Mouse (Mus musculus): ENCODE measurements around the gene Dnajb6.
"Not testable (repeated sequence)": the region's sequence is repeated elsewhere in the genome, so short reads cannot be mapped to it uniquely, and the experiment has no call there.

The Dnajb6 gene

DNA sequence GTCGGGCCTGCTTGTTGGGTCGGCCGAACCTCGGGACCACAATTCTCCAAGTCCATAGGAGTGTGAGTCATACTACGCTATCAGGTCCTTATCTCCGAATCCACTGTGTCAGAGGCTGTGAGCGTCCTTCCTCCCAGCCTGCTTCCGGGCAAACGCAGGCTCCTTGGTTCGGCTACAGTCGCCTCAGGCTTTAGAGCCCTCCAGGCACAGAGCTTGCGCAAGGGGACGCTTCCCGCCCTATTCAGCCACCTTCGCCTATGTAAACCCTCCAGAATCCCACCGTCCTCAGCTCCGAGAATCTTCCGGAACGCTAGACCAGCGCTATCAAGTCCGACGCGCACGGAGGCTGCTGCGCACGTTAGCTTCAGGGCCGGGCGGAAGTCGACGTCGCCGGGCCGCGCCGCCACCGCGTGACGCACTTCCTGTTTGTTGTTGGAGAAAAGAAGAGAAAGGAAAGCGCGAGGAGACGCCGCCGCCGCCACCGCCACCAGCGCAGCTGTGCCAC, at the start of gene Dnajb6, which contains the start of gene Gm5129:
Dnajb6 (plus strand) TSS at position 132 of the 505 bp plus-strand sequence.
Gm5129 (minus strand) TSS at position 380 of the 505 bp plus-strand sequence.
- DNase-seq, result peak; percentile 96

DNA sequence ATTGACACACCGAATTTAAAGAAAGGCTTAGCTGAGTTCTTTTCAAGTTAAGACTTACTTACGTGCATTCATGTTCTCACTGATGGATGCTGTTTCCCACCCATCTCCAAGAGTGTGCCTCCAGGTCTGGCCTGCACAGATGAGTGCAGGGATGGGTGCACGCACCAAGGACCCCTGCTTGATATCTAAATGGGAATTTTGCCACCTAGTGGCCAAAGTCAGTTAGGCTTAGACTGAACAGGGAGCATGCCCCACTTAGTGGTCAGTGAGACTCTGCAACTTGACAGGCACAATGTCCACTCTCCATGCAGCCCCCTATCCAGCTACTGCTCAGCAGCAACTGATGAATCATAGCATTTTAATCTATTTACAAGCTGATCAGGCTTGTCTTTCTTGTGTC, 47.8 kb upstream of the Dnajb6 start:
- DNase-seq, result peak in 1 of 2 experiments; percentile 14

DNA sequence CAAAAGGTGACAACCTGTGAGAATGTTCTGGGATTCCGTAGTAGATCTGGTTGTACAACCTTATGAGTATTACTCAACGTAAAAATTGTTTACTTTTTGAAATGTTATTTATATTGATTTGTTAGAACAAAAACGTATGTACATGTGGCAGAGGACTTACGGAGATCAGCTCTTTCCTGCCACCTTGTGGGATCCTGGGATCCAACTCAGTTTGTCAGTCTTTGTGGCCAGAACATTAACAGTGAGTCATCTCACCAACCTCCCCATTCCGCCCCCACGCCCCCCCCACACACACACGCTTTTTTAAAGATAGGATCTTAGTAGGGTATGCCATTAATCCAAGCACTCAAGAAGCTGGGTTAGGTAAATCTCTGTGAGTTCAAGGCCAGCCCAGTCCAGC, 47.1 kb upstream of the Dnajb6 start:
- no peak for DNase-seq

DNA sequence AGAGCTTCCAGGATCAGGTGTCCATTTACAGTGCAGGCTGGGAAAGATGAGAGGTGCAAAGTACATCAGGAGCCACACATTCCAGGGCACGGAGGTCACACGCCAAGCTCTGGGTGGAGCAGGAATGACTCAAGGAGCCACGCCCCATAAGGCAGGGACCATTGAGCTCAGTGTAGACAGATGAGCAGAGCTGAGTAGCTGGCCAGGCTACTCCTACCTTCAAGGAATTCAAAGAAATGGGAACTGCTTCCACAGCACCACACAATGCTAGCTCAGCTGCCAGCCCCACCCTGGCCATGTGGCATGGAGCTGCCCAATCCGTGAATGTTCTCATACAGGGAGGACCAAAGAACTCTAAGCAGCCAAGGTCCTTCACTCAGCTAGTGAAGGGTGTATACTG, 37.0 kb upstream of the Dnajb6 start:
- DNase-seq, result peak in 1 of 2 experiments; percentile 8

DNA sequence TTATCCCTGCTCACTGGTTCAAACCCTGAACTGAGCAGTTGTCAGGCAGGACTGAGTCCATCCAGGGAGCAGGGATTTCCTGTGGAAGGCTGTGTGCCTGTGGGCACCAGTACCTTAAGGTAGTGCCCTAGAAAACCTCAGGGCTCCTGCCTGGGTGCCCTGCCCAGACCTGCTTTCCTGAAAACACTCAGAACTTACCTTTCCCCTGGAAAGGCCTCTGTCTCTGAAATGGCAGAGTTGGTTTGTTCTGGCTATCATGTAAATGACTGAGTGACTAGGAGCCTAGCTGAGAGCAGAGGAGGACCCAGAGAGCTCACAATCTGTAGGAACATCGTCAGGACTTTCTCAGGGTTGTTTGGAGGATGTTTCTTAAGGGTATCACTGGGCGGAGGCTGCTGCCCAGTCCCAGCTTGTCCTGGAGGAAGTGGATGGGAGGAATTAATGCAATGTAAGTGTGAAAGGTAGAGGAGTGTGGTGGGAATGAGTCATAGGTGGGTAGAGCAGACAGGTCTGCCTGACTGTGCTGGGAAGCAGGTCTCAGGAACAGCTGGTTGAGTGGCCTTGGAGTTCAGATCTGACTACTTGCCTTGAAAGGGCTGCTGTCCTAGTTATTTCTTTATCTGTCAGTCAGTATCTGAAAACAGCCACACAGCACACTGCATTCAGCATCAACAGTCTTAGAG, 35.8 kb upstream of the Dnajb6 start:
- no peak for DNase-seq

DNA sequence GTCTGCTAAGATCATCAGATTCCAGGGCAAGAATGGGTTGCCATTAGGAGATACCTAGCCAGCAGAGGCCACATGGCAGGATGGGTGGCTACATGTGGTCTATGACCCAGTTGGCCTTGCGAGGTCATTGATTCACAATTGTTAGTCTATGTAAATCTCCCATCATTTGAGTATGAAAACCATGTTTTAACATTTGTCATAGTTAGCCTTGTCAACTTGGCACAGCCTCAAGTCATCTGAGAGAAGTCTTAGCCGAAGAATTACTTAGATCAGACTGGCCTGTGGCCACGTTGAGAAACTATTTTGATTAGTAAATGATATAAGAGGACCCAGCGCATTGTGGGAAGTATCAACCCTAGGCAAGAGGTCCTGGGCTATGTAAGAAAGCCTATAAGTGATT, 28.2 kb upstream of the Dnajb6 start:
- DNase-seq, result no peak

DNA sequence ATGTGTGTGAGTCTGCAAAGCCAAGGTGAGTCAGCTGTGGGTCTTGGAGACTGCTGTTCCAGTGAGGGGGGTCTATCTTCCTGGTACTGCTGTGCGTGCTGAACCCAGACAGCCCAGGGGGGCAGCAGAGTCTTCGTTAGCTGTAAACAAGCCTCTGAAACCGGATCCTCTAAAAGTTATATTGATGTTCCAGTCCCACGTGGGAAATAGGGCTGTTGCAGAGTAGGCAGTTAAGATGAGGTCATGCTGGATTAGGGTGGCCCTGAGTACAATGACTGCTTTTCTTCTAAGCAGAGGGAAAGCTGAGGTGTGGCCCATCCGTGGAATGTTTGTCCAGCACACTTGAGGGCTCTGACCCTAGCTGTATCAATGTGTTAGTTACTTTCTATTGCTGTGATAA, 27.2 kb upstream of the Dnajb6 start:
- DNase-seq, result peak in 1 of 2 experiments; percentile 45

DNA sequence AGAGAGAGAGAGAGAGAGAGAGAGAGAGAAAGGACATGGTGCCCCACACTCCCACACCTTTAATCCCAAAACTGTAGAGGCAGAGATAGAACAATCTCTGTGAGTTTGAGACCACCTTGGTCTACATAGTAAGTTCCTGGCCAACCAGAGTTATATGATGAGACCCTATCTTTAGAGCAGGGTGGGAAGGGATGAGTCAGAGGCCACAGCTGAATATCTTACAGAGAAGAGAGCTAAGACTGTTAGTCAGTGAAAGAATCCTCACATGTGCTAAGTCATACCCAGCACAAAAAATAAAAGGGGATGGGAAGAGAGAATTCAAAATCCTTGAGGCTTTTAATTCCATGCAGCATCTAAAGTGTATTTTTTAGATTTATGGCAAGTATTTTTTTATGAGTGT, 23.9 kb upstream of the Dnajb6 start:
- no peak for DNase-seq

DNA sequence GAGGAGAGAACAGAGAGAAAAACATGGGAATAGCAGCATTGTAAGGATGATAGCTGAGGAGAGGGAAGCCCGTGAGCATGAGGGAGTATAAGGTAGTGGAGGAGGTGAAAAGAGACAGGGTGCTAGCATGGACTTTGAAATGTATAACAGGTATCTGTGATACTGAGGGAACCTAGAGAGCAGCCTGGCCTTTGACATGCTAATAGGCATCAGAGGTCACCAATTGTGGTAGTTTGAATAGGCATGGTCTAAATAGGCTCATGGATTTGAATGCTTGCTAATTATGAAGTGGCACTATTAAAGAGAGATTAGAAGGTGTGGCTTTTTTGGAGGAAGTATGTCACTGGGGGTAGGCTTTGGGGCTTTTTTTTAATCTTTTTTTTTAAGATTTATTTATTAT, 22.6 kb upstream of the Dnajb6 start:
- DNase-seq, result no peak

DNA sequence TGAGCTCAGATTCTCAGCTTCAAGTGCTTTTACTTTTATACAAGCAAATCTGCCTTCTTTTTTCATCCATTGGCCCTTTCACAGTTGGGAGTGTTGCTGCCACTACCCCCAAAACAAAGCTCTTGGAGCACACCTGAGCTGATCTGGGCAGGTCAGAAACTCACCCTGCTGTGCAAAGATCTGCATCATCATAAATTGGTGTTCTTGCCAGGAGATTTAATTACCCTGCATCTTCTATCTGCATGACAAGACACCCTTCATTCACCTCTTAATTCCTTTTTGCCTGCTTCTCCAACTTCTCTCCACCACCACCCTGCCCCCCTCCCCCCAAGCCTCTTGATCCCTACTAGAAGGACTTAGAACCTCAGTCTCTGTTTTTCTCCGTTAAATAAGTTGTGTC, 14.3 kb upstream of the Dnajb6 start:
- no peak for DNase-seq

DNA sequence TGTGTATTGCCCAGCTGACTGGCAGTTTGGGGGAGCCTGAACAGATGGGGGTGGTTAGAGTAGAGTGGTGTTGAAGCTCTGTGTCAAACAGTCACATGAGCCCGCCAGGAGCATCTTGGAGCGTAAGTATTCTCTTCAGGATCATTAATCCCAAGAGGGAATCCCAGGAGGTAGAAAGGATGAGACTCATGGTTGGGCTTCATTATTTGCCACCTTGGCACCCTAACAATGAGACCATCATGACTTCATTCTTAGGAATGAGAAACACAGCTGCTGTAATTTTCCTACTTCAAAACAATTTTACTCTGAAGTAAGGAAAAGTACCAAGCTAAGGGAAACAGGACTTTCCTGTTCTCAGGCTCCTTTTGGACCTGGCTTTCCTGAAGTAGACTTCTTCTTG, 10.1 kb upstream of the Dnajb6 start:
- DNase-seq, result no peak

DNA sequence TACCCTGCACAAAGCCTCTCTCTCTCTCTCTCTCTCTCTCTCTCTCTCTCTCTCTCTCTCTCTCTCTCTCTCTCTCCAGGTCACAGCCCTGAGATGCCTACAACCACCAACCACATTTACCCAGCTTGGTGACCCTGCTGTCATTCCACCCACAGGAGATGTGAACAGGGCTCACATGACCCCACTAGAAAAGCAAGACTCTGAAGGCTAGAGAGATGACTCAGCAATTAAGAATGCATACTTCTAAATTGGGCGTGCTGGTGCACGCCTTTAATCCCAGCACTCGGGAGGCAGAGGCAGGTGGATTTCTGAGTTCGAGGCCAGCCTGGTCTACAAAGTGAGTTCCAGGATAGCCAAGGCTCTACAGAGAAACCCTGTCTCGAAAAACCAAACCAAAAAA, 9.4 kb upstream of the Dnajb6 start:
- DNase-seq, result not testable (repeated sequence)

DNA sequence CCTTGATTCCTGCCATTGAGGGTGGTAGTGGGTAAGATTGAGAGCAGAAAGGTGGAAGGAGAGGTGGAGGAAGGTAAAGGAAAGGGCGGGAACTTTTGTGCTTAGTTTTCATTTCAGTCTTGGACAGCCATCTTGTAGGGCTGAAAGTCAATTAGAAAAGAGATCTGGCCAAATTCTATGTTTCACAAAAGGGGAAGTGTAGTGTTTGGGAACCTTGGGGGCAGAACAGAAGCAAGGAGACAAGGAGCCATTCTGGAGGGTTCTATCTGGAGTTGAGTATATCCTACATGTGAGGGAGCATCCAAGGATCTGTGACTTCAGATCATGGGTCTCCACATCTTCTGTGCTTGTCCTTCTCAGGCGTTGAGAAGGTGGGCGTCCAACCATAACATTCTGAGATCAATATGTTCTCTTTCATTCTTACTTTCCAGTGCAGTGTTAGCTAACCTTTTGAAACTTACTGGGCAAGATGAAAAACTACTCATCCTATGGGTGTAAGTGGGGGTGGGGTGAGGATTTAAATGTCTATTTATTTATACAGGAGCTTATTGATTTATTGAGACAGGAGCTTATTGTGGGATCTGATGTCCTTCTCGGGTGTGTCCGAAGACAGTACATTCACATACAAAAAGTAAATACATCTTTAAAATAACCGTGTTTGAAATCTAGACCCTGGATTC, 517 bp upstream of the Dnajb6 start:
- DNase-seq, result no peak

DNA sequence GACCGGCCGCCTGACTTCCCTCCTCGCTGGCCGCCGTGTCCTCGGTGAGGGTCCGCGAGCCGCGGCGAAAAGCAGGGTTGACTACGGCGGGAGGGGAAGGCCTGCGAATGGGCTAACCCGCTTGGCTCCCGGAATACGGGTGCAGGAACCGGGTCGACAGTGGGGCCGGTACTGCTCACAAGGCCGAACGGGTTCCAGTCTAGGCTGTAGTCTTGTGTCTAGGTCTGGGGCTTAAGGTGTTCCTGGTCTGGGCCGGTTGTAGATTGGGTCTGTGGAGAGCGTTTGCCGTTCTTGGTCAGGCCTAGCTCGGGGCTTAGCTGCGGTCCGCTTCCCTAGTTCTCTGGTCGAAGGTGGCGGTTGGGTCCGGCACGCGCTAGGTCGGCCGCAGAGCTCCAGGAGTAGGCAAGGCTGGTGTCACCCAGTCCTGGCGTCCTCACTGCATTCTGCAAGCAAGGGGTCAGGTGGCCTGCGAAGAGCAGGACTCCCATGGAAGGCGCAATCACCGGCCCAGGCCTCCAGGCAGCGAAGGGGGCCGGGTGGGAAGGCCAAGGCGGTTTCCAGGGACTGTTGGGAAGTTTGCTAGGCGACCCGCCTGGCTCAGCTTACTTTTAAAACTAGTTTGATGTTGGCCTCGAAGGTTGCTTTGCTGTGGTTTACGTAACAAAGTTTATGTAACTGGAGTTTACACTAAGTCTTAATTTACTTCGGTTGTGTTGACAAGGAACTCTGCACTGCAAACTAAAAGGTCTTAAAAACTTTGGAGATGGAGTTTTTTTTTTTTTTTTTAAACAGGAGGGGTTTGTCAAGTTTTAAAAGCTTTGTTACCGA, 799 bp downstream of the Dnajb6 start:
- peak; percentile 55 to 61 for DNase-seq

DNA sequence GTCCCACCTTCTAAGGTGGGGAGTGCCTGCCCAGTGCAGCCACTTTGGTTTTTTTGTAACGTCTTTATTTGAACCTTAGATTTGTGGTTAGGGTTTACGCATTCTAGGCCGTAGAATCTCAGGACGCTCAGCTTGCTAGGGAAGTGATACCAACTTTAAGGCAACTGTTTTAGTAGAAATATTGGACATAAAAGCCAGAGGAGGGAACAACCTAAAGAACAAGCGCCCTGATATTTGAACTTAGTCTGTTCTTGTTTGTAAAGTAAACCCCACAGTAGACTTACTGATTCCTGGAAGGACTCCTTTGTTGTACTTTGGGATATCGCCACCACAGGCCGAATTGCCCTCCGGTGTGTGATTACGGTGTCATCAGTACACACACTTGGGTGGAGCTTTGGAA, 1.5 kb downstream of the Dnajb6 start:
- no peak for DNase-seq

DNA sequence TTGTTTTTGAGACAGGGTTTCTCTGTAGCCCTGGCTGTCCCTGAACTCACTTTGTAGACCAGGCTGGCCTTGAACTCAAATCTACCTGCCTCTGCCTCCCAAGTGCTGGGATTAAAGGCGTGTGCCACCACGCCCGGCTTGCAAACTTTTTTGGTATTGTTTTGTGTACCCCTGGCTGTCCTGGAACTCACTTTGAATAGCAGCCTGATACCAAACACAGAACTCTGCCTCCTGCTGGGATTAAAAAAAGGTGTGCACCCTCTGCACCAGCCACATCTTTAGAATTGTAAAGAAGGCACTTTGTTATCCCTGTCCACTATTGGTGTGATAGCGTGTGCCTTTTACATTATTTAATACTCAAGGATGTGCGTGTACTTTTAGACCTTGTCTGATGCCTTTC, 2.0 kb downstream of the Dnajb6 start:
- DNase-seq, result no peak

DNA sequence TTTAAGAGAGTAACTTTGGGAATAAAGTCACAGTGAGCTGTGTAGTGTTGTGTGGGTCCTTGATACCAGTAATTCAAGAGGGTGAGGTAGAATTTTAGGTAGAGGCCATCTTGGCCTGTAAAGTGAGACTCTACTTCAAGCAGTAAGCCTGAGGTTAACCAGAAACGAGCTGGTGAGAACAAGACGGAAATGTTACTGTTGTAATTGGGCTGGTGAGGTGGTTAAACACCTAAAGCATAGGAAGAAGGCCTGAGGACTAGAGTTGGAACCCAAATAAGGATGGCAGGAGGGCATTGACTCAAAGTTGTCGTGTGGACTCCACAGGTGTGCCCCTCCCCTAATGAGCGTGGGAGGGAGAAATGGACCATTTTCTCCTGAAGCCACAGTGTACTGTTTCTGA, 2.6 kb downstream of the Dnajb6 start:
- DNase-seq, result no peak

DNA sequence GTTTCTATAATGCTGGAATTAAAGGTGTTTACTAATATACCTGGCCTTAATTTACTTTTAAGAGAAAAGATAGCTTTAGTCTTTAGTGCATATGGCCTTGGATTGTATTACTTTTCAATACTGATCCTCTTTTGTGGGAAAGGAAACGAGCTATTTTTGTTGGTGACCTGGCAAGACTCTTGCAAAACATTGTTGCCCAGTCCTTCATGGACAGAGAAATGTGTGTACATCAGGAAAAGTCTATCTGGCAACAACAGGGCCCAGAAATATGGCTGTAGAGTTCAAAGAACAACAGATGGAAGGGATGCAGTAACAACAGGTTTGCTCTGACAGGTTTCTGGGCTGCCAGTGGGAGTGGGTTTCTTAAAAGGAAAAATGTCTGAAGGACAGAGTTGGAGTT, 5.2 kb downstream of the Dnajb6 start:
- no peak for DNase-seq

DNA sequence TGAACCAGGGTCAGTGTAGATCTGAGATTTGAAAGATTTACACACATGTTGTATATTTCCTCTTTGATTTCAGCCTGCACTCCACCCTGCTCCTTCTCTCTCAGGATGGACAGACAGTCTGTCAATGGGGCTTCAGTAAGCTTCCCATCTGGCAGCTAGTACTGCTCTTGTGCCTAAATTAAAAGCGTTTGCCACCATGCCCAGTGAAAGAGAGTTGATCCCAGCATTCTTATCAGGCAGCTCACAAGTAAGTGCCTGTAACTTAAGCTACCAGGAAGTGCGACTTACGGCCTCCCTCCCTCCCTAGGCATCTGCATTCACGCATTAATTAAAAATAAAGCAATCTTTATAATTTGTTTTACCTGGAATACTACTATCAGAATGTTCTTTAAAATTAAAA, 5.6 kb downstream of the Dnajb6 start:
- DNase-seq, result no peak

DNA sequence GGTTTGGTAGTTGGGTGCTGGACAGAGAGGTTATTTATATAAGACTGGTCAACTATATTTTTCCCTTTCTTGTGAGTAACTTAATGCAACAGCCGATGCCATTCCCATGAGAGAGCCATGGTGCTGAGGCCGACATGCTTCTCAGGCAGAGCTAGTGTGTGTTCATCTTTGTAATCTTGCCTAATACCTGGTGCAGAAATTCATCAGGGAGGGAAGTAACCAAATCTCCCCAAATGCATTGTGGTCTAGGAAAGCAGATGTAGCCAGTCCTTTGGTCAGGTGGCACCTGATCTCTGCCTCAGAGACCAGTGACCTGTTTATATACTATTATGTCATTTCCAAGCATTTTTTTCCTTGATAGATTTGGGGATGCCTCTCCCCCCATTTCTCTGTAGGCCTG, 12.2 kb downstream of the Dnajb6 start:
- no peak for DNase-seq

DNA sequence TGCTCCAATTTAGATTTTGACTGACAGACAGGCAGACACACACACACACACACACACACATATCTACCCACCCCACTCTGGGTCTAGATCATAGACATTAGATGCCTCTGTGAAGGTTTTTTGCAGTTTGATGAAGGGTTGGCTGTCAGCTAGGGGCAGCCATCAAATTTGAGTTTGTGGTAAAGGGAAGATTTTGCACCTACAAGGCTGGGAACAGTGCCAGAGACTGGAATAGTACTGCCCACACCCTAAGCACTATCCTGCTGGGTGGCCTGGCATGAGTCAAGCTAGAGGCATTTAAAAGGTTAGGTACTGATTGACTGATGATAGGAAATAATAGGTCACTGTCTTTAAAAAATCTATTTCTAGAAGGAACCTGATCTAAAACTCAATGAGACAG, 15.8 kb downstream of the Dnajb6 start:
- DNase-seq, result no peak

DNA sequence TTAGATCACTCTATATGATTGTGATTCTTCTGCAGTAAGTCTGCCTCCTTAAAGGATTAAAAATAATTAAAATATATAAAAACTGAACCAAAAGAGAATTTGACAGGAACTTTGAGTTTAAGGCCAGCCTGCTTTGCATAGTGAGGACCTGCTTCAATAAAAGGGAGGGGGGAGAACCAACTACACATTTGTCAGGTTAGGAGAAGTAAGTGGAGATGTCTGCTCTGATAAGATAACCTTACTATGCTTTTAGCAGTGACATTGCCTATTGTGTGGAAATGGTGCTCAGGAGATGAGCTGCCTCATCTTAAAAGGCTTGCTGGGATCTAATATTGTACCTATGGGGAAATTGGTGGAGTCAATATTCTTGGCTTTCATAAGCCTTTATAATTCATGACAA, 17.4 kb downstream of the Dnajb6 start:
- no peak for DNase-seq

DNA sequence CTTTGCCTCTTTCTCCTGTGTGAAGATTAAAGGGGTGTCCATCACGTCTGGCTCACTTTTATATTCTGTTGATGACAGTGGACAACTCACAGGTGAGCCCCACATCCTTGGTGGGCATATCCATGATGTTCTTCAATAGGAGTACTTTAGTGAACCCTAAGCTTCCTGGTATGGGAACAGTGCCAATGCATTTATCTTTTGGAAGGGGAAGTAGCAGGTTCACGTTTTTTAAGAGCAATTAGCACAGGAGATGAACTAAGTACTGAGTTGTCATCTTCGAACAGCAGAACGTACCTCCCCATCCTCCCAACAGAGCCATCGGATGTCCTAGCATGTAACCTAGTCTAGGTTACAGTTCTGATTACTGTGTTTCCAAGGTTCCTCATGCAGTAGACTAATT, 23.8 kb downstream of the Dnajb6 start:
- no peak for DNase-seq

DNA sequence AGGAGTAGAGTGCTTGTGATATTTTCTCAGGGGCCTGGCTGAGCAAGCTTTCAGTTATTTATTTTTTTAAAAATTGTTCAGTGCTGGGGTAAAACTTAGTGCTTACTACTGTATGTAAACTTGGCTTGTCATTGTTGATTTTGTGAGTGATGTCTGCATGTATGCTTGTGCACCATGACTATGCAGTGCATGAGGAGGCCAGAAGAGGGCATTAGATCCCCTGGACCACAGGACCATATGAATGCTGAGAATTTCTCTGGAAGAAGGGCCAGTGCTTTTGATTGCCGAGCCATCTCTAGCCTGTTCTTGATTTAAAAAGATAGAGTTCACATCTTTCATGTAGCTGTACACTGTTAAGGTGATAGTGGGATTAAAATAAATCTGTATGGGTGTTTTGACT, 35.4 kb downstream of the Dnajb6 start:
- no peak for DNase-seq
